Mouse (Mus musculus): Measurements from ENCODE around the gene Acy3. TPM values are rescaled to one million over a fixed set of nuclear protein-coding genes. Genes with fewer than 3 reads are reported as not detected.

Acy3 gene
- total and polyA plus RNA-seq, 3 experiments = 0.25 to 0.83 TPM; not detected in 1

GRCm38 (mm10) chr19:4001752-4002151 is 15.4 kb downstream of the Acy3 start:
- H3K4me3 ChIP-seq (replicated peaks in 1 of 3; ENCODE audit: low read depth in 2 of 3, low read length in 2 of 3, poor library complexity in 1 of 3) = no peak overlapping the region
- no peak for DNase-seq (ENCODE audit: extremely low read depth)
- dilution Hi-C loops (cut with MboI; ENCODE audit: extremely low pct_ligation_motif_present, extremely low pct_unique_long_range_greater_than_20kb, low sequenced_read_pairs) (no loop called here), in situ Hi-C loops (cut with MboI; ENCODE audit: low pct_ligation_motif_present, low pct_unique_long_range_greater_than_20kb, low sequenced_read_pairs) (no loop called here)
- peaks cover 19 to 48% of the 10 kb centered on the region in 2 experiments for H3K36me3 ChIP-seq (replicated peaks in 1 of 2; ENCODE audit: control insufficient read depth in 1 of 2, insufficient read depth in 1 of 2, low read length in 1 of 2)
- peaks cover 4% of the 10 kb centered on the region for H3K27me3 ChIP-seq (replicated peaks)
- H3K79me2 ChIP-seq (replicated peaks; ENCODE audit: control insufficient read depth, extremely low read depth, insufficient read depth, poor library complexity, severe bottlenecking) = no peaks in the 10 kb centered on the region
- H3K4me1 ChIP-seq (ENCODE audit: control insufficient read depth in 1 of 2, insufficient read depth in 2 of 2) = peaks cover 11 to 23% of the 10 kb centered on the region in 2 experiments
- H3K4me2 ChIP-seq (ENCODE audit: insufficient read depth, low read depth, poor library complexity, severe bottlenecking) = no peak overlapping the region
- H3K9me3 ChIP-seq (replicated peaks; ENCODE audit: low read length) = no peaks in the 10 kb centered on the region
- no peak overlapping the region for H3K9ac ChIP-seq (ENCODE audit: insufficient read depth, low read depth)
- no peak overlapping the region for H3K27ac ChIP-seq (ENCODE audit: insufficient read depth, low read depth)
- TF ChIP-seq ZKSCAN1 (IDR thresholded peaks at IDR 0.05; ENCODE audit: borderline replicate concordance, low read depth, low read length) = no peak

GRCm38 (mm10) chr19:4003112-4003511 is 16.7 kb downstream of the Acy3 start, which contains the start of gene Doc2g:
Gene Doc2g, plus strand, starts transcription at chr19:4003313.
- Histone ChIP-seq H3K9ac (ENCODE audit: insufficient read depth, low read depth) (no peak within 1 kb of the TSS), H3K36me3 (replicated peaks in 1 of 2; ENCODE audit: control insufficient read depth in 1 of 2, insufficient read depth in 1 of 2, low read length in 1 of 2) (peaks cover 33 to 61% of the 10 kb centered on the region in 2 experiments), H3K27me3 (replicated peaks) (no peaks in the 10 kb centered on the region), H3K79me2 (replicated peaks; ENCODE audit: control insufficient read depth, extremely low read depth, insufficient read depth, poor library complexity, severe bottlenecking) (no peaks in the 10 kb centered on the region), H3K4me1 (ENCODE audit: control insufficient read depth in 1 of 2, insufficient read depth in 2 of 2) (peaks cover 11 to 23% of the 10 kb centered on the region in 2 experiments), H3K4me2 (ENCODE audit: insufficient read depth, low read depth, poor library complexity, severe bottlenecking) (no peak within 1 kb of the TSS), H3K9me3 (replicated peaks; ENCODE audit: low read length) (no peaks in the 10 kb centered on the region), H3K4me3 (replicated peaks in 1 of 3; ENCODE audit: low read depth in 2 of 3, low read length in 2 of 3, poor library complexity in 1 of 3) (no peak within 1 kb of the TSS), H3K27ac (ENCODE audit: insufficient read depth, low read depth) (no peak within 1 kb of the TSS)
- dilution Hi-C loops (cut with MboI; ENCODE audit: extremely low pct_ligation_motif_present, extremely low pct_unique_long_range_greater_than_20kb, low sequenced_read_pairs) = no loop called here
- no peak for DNase-seq (ENCODE audit: extremely low read depth)
- TF ChIP-seq SMC3 (IDR thresholded peaks at IDR 0.05; ENCODE audit: low read depth, low read length) (no peak), MEF2A (IDR thresholded peaks at IDR 0.05; ENCODE audit: borderline replicate concordance, low read depth, low read length) (no peak), JUND (conservative IDR thresholded peaks at IDR 0.05; ENCODE audit: low read depth, low read length) (no peak), MXI1 (IDR thresholded peaks at IDR 0.05; ENCODE audit: low read depth, low read length) (no peak), MAZ (IDR thresholded peaks at IDR 0.05; ENCODE audit: low read depth, low read length) (no peak), EP300 (IDR thresholded peaks at IDR 0.05; ENCODE audit: low read length) (no peak), CTCF (conservative IDR thresholded peaks at IDR 0.05 in 1 of 2, IDR thresholded peaks at IDR 0.05 in 1 of 2; ENCODE audit: low read depth in 2 of 2, low read length in 2 of 2) (no peak), NRF1 (IDR thresholded peaks at IDR 0.05; ENCODE audit: low read depth, low read length) (no peak), ZKSCAN1 (IDR thresholded peaks at IDR 0.05; ENCODE audit: borderline replicate concordance, low read depth, low read length) (no peak), NELFE (IDR thresholded peaks at IDR 0.05; ENCODE audit: low read depth, low read length) (no peak), CHD2 (IDR thresholded peaks at IDR 0.05; ENCODE audit: low read length) (no peak), MYC (IDR thresholded peaks at IDR 0.05; ENCODE audit: low read depth, low read length) (no peak)
- in situ Hi-C loops (cut with MboI; ENCODE audit: low pct_ligation_motif_present, low pct_unique_long_range_greater_than_20kb, low sequenced_read_pairs) = no loop called here

- dilution Hi-C loops (cut with MboI; ENCODE audit: extremely low pct_ligation_motif_present, extremely low pct_unique_long_range_greater_than_20kb, low sequenced_read_pairs) = no loop called here
- no peaks in the 10 kb centered on the region for H3K27me3 ChIP-seq (replicated peaks)
- H3K27ac ChIP-seq (ENCODE audit: insufficient read depth, low read depth) = no peak overlapping the region
- H3K9me3 ChIP-seq (replicated peaks; ENCODE audit: low read length) = no peaks in the 10 kb centered on the region
- peaks cover 11 to 23% of the 10 kb centered on the region in 2 experiments for H3K4me1 ChIP-seq (ENCODE audit: control insufficient read depth in 1 of 2, insufficient read depth in 2 of 2)
- H3K9ac ChIP-seq (ENCODE audit: insufficient read depth, low read depth) = no peak overlapping the region
- no peak overlapping the region for H3K4me2 ChIP-seq (ENCODE audit: insufficient read depth, low read depth, poor library complexity, severe bottlenecking)
- no peaks in the 10 kb centered on the region for H3K79me2 ChIP-seq (replicated peaks; ENCODE audit: control insufficient read depth, extremely low read depth, insufficient read depth, poor library complexity, severe bottlenecking)
- no peak for TF ChIP-seq POLR2AphosphoS2 (IDR thresholded peaks at IDR 0.05; ENCODE audit: low read depth, low read length)
- TF ChIP-seq CTCF (conservative IDR thresholded peaks at IDR 0.05 in 1 of 2, IDR thresholded peaks at IDR 0.05 in 1 of 2; ENCODE audit: low read depth in 2 of 2, low read length in 2 of 2) = no peak
- no peak for TF ChIP-seq JUN (IDR thresholded peaks at IDR 0.05; ENCODE audit: insufficient read depth, low read depth, low read length)
- TF ChIP-seq USF1 (IDR thresholded peaks at IDR 0.05; ENCODE audit: low read depth, low read length) = no peak
- TF ChIP-seq MEF2A (IDR thresholded peaks at IDR 0.05; ENCODE audit: borderline replicate concordance, low read depth, low read length) = no peak
- no peak for TF ChIP-seq TBP (conservative IDR thresholded peaks at IDR 0.05; ENCODE audit: low read depth, low read length)
- no peak for TF ChIP-seq GABPA (IDR thresholded peaks at IDR 0.05; ENCODE audit: insufficient replicate concordance, low read depth, low read length)
- no peak for TF ChIP-seq RCOR1 (conservative IDR thresholded peaks at IDR 0.05; ENCODE audit: low read depth, low read length)
- TF ChIP-seq PAX5 (IDR thresholded peaks at IDR 0.05; ENCODE audit: low read length) = no peak
- TF ChIP-seq IRF4 (IDR thresholded peaks at IDR 0.05; ENCODE audit: low read depth, low read length) = no peak
- TF ChIP-seq CHD1 (IDR thresholded peaks at IDR 0.05; ENCODE audit: low read depth, low read length) = no peak
- no peak for TF ChIP-seq HCFC1 (IDR thresholded peaks at IDR 0.05; ENCODE audit: low read depth, low read length)
- TF ChIP-seq ELF1 (IDR thresholded peaks at IDR 0.05; ENCODE audit: low read depth, low read length) = no peak
- H3K36me3 ChIP-seq (replicated peaks in 1 of 2; ENCODE audit: control insufficient read depth in 1 of 2, insufficient read depth in 1 of 2, low read length in 1 of 2) = peaks cover 38 to 66% of the 10 kb centered on the region in 2 experiments
- H3K4me3 ChIP-seq (replicated peaks in 1 of 3; ENCODE audit: low read depth in 2 of 3, low read length in 2 of 3, poor library complexity in 1 of 3) = no peak overlapping the region
- no peak for DNase-seq (ENCODE audit: extremely low read depth)
- in situ Hi-C loops (cut with MboI; ENCODE audit: low pct_ligation_motif_present, low pct_unique_long_range_greater_than_20kb, low sequenced_read_pairs) = no loop called here
These were observed 17.3 kb downstream of the Acy3 start for GRCm38 (mm10) chr19:4003641-4004040.

All from CH12.LX (cell line).